Mouse (Mus musculus) gastrocnemius, adult 2 months (tissue): ENCODE results near the gene Mctp2. TPM values are rescaled to one million over a fixed set of nuclear protein-coding genes. Genes with fewer than 3 reads are reported as not detected.

ENCODE experiments used
- DNase-seq: peaks from one replicate; pipeline ENCODE4 v3.0.0; 2022
- H3K27ac ChIP-seq: fragments of 200-600 bp; 2 replicates; pipeline ENCODE4 v1.8.1; 2022; ENCODE audit warnings: mild to moderate bottlenecking
- H3K4me3 ChIP-seq: fragments of 200-600 bp; 2 replicates; pipeline ENCODE4 v1.8.1; 2022; ENCODE audit warnings: mild to moderate bottlenecking, moderate library complexity
- CTCF ChIP-seq: fragments of 200-600 bp; IDR thresholded peaks from 2 replicates; pipeline ENCODE4 v1.8.1; 2022; ENCODE audit warnings: antibody characterized with exemption, mild to moderate bottlenecking, moderate library complexity
- intact Hi-C: fragments of 180-260 bp; cut with DNase I; formaldehyde crosslinking; loops from one replicate; pipeline ENCODE4 v1.15.1; 2025
- total RNA-seq, 2 experiments: library from RNA; stranded (reverse); gene quantifications; 2 replicates each; pipeline ENCODE4 v1.2.3; 2021

Mctp2 gene
- total RNA-seq, 2 experiments from 2014 or later: 0.05 to 0.14 TPM

- no peak overlapping the region for H3K27ac ChIP-seq
- intact Hi-C loops: no loop called here
- TF ChIP-seq CTCF: peak; percentile 30; the same call in 1 of the 2 replicates
- H3K4me3 ChIP-seq: no peak overlapping the region
- DNase-seq: no peak
Observed at GRCm38 (mm10) chr7:72241269-72241668, 65.1 kb downstream of the Mctp2 start.

- no peak overlapping the region for H3K4me3 ChIP-seq
- intact Hi-C loops: loop anchor here (1.0 kb wide), 1 partner anchor 122 kb away; no protein-coding TSS in a partner anchor
- no peak overlapping the region for H3K27ac ChIP-seq
- peak; percentile 83 for TF ChIP-seq CTCF
- no peak for DNase-seq
Observed at GRCm38 (mm10) chr7:72239782-72240493, 66.5 kb downstream of the Mctp2 start.

- TF ChIP-seq CTCF: peak; percentile 86
- Histone ChIP-seq H3K27ac (no peak overlapping the region), H3K4me3 (no peak overlapping the region)
- intact Hi-C loops: no loop called here
- DNase-seq: peak; percentile 44
Observed at GRCm38 (mm10) chr7:72238575-72238974, 67.8 kb downstream of the Mctp2 start.

GRCm38 (mm10) chr7:72234433-72234998, 71.9 kb downstream of the Mctp2 start:
- intact Hi-C loops: no loop called here

GRCm38 (mm10) chr7:72231182-72231877, 75.1 kb downstream of the Mctp2 start:
- H3K27ac ChIP-seq: no peak overlapping the region
- intact Hi-C loops: no loop called here
- DNase-seq: no peak
- H3K4me3 ChIP-seq: no peak overlapping the region
- TF ChIP-seq CTCF: no peak

More at GRCm38 (mm10) chr7:72234433-72234998, 71.9 kb downstream of the Mctp2 start:
- no peak overlapping the region for H3K4me3 ChIP-seq
- no peak for DNase-seq
- TF ChIP-seq CTCF: no peak
- H3K27ac ChIP-seq: no peak overlapping the region

GRCm38 (mm10) chr7:72229925-72230324, 76.5 kb downstream of the Mctp2 start:
- intact Hi-C loops: no loop called here

GRCm38 (mm10) chr7:72223558-72223957, 82.8 kb downstream of the Mctp2 start:
- no peak overlapping the region for H3K27ac ChIP-seq
- no peak overlapping the region for H3K4me3 ChIP-seq
- TF ChIP-seq CTCF: no peak
- intact Hi-C loops: no loop called here
- DNase-seq: no peak

More at GRCm38 (mm10) chr7:72229925-72230324, 76.5 kb downstream of the Mctp2 start:
- no peak for TF ChIP-seq CTCF
- no peak overlapping the region for H3K4me3 ChIP-seq
- no peak overlapping the region for H3K27ac ChIP-seq
- DNase-seq: no peak

GRCm38 (mm10) chr7:72222532-72222931, 83.9 kb downstream of the Mctp2 start:
- Histone ChIP-seq H3K27ac (no peak overlapping the region), H3K4me3 (no peak overlapping the region)
- intact Hi-C loops: no loop called here
- no peak for TF ChIP-seq CTCF
- DNase-seq: no peak

- DNase-seq: no peak
- no peak for TF ChIP-seq CTCF
- H3K27ac ChIP-seq: no peak overlapping the region
- intact Hi-C loops: no loop called here
- no peak overlapping the region for H3K4me3 ChIP-seq
Observed at GRCm38 (mm10) chr7:72218048-72218447, 88.4 kb downstream of the Mctp2 start.

GRCm38 (mm10) chr7:72215563-72216215, 90.7 kb downstream of the Mctp2 start:
- DNase-seq: no peak
- intact Hi-C loops: no loop called here
- TF ChIP-seq CTCF: no peak
- H3K27ac ChIP-seq: no peak overlapping the region
- H3K4me3 ChIP-seq: no peak overlapping the region

GRCm38 (mm10) chr7:72210201-72210600, 96.2 kb downstream of the Mctp2 start:
- no peak for DNase-seq
- TF ChIP-seq CTCF: no peak
- H3K4me3 ChIP-seq: no peak overlapping the region
- H3K27ac ChIP-seq: no peak overlapping the region
- intact Hi-C loops: no loop called here

- Histone ChIP-seq H3K4me3 (no peak overlapping the region), H3K27ac (no peak overlapping the region)
- DNase-seq: no peak
- TF ChIP-seq CTCF: no peak
- intact Hi-C loops: no loop called here
Observed at GRCm38 (mm10) chr7:72209296-72209695, 97.1 kb downstream of the Mctp2 start.

- intact Hi-C loops: no loop called here
- no peak overlapping the region for H3K27ac ChIP-seq
- TF ChIP-seq CTCF: no peak
Observed at GRCm38 (mm10) chr7:72206841-72207240, 99.6 kb downstream of the Mctp2 start.

More at GRCm38 (mm10) chr7:72206841-72207240, 99.6 kb downstream of the Mctp2 start:
- no peak for DNase-seq
- no peak overlapping the region for H3K4me3 ChIP-seq
